ENCODE assay signal across 10 mouse cellular contexts in genomic region chr2:154551476-154551875, GRCm38 (mm10). TPM values are rescaled to one million over a fixed set of nuclear protein-coding genes. Genes with fewer than 3 reads are reported as not detected.
DNase-seq lines count a peak whose midpoint lies in the region; ATAC-seq lines count a peak whose summit lies in the region.
"Had no signal": no experiment of that assay in that cellular context is flagged by ENCODE, and none has a peak within 500 bp of the region (broad histone marks: within the 10 kb centered on the region; RNA-seq: fewer than 3 reads in every experiment).

TSS of gene Actl10 (plus strand) at chr2:154551776.

- intact Hi-C loops in heart, postnatal 36 days (cut with DNase I), result loop anchor here (2.0 kb wide), 1 partner anchor 63 kb away; no protein-coding TSS in a partner anchor

- peak within 1 kb of the TSS; percentile 34; the same call in 1 of the 2 replicates for H3K27ac ChIP-seq in heart, embryonic 16.5 days (ENCODE audit: low read length)
- peak within 1 kb of the TSS; percentile 26 for H3K27ac ChIP-seq in embryonic facial prominence, embryonic 10.5 days (replicated peaks)
- H3K27ac ChIP-seq in hindbrain, embryonic 13.5 days, result peak within 1 kb of the TSS; percentile 35; the same call in 1 of the 2 replicates
- H3K27ac ChIP-seq in midbrain, embryonic 12.5 days (replicated peaks), result 0 out of 2 replicates have a peak within 1 kb of the TSS, but pooled peaks have one; percentile 44

- H3K9me3 ChIP-seq in heart, embryonic 16.5 days (replicated peaks; ENCODE audit: control insufficient read depth, low read length), result no peaks in the 10 kb centered on the region
- H3K9me3 ChIP-seq in embryonic facial prominence, embryonic 10.5 days, result no peaks in the 10 kb centered on the region
- H3K9me3 ChIP-seq in hindbrain, embryonic 13.5 days, result no peaks in the 10 kb centered on the region
- H3K9me3 ChIP-seq in midbrain, embryonic 12.5 days, result no peaks in the 10 kb centered on the region

- no peak for DNase-seq in heart, postnatal 36 days
- DNase-seq in embryonic facial prominence, embryonic 10.5 days (ENCODE audit: low spot score), result no peak
- no peak for DNase-seq in thymus, postnatal 10 days (ENCODE audit: low spot score in 2 of 2)
- DNase-seq in frontal cortex, postnatal 36 days (ENCODE audit: low spot score in 2 of 2), result no peak
- no peak for DNase-seq in yolk sac, embryonic 10.5 days (ENCODE audit: low spot score)

- no peak for ATAC-seq in heart, embryonic 16.5 days (replicated peaks; ENCODE audit: extremely low read depth, insufficient read depth, low FRiP score)
- ATAC-seq in hindbrain, embryonic 13.5 days (ENCODE audit: low FRiP score), result no peak
- no peak for ATAC-seq in midbrain, embryonic 12.5 days (ENCODE audit: low FRiP score, low read depth)

- H3K4me3 ChIP-seq in heart, embryonic 16.5 days (ENCODE audit: low read length), result peak within 1 kb of the TSS; percentile 42
- H3K4me3 ChIP-seq in embryonic facial prominence, embryonic 10.5 days, result peak within 1 kb of the TSS; percentile 36
- H3K4me3 ChIP-seq in hindbrain, embryonic 13.5 days, result no peak within 1 kb of the TSS
- H3K4me3 ChIP-seq in midbrain, embryonic 12.5 days, result no peak within 1 kb of the TSS

- no peaks in the 10 kb centered on the region for H3K36me3 ChIP-seq in heart, embryonic 16.5 days (ENCODE audit: control insufficient read depth, insufficient read depth)
- H3K36me3 ChIP-seq in embryonic facial prominence, embryonic 10.5 days (replicated peaks), result no peaks in the 10 kb centered on the region
- no peaks in the 10 kb centered on the region; the same call in 1 of the 2 replicates for H3K36me3 ChIP-seq in hindbrain, embryonic 13.5 days
- no peaks in the 10 kb centered on the region for H3K36me3 ChIP-seq in midbrain, embryonic 12.5 days

- H3K4me2 ChIP-seq in heart, embryonic 16.5 days (ENCODE audit: low read depth, low read length), result peak within 1 kb of the TSS; percentile 73
- H3K4me2 ChIP-seq in hindbrain, embryonic 13.5 days, result peak within 1 kb of the TSS; percentile 43
- peak within 1 kb of the TSS; percentile 10; the same call in 1 of the 2 replicates for H3K4me2 ChIP-seq in midbrain, embryonic 12.5 days (replicated peaks)

- H3K27me3 ChIP-seq in heart, embryonic 16.5 days (ENCODE audit: control insufficient read depth, insufficient read depth, low read length), result peaks cover 14% of the 10 kb centered on the region
- H3K27me3 ChIP-seq in embryonic facial prominence, embryonic 10.5 days (replicated peaks; ENCODE audit: low read depth, poor library complexity, severe bottlenecking), result peaks cover 53% of the 10 kb centered on the region
- peaks cover 26% of the 10 kb centered on the region for H3K27me3 ChIP-seq in hindbrain, embryonic 13.5 days
- H3K27me3 ChIP-seq in midbrain, embryonic 12.5 days, result peaks cover 44% of the 10 kb centered on the region

- peaks cover 24% of the 10 kb centered on the region for H3K4me1 ChIP-seq in heart, embryonic 16.5 days (ENCODE audit: control insufficient read depth, insufficient read depth, low read length)
- H3K4me1 ChIP-seq in embryonic facial prominence, embryonic 10.5 days, result peaks cover 32% of the 10 kb centered on the region
- peaks cover 51% of the 10 kb centered on the region for H3K4me1 ChIP-seq in hindbrain, embryonic 13.5 days (replicated peaks)
- peaks cover 32% of the 10 kb centered on the region for H3K4me1 ChIP-seq in midbrain, embryonic 12.5 days

- whole genome bisulfite sequencing in heart, embryonic 16.5 days, result 75% methylated on average over 4 of the region's 4 CpGs
- 77% methylated on average over 4 of the region's 4 CpGs for WGBS in embryonic facial prominence, embryonic 10.5 days
- WGBS in hindbrain, embryonic 13.5 days, result 87% methylated on average over 4 of the region's 4 CpGs
- 91% methylated on average over 4 of the region's 4 CpGs for WGBS in midbrain, embryonic 12.5 days

- peak within 1 kb of the TSS; percentile 45 for H3K9ac ChIP-seq in heart, embryonic 16.5 days (ENCODE audit: low read length)
- peak within 1 kb of the TSS; percentile 59; the same call in 1 of the 2 replicates for H3K9ac ChIP-seq in hindbrain, embryonic 13.5 days
- no peak within 1 kb of the TSS for H3K9ac ChIP-seq in midbrain, embryonic 12.5 days (replicated peaks)

RNA-seq across cellular contexts. Expression of gene Actl10, which starts in this region (rescaled TPM):
- polyA plus RNA-seq in heart, embryonic 16.5 days (2015; fragmentation: Nextera tagmentation; extraction: Ambion mirVana), result 0.16 and 0.19 TPM in 2 replicates
- total RNA-seq in heart, postnatal 36 days (2021), result not detected
- polyA plus RNA-seq in embryonic facial prominence, embryonic 10.5 days (2016; fragmentation: Nextera tagmentation; extraction: Ambion mirVana), result 0.19 and 0.33 TPM in 2 replicates
- polyA plus RNA-seq in hindbrain, embryonic 13.5 days (2015; fragmentation: Nextera tagmentation; extraction: Ambion mirVana), result 0.43 and 0.55 TPM in 2 replicates
- 0.60 and 1.1 TPM in 2 replicates for polyA plus RNA-seq in midbrain, embryonic 12.5 days (2016; fragmentation: Nextera tagmentation; extraction: Ambion mirVana)
- total RNA-seq: common myeloid progenitor, adult 5-6 weeks had no signal
- polyA plus RNA-seq: large intestine, adult 2 months had no signal

Comparison
In these comparisons a context has a peak if more than half of its experiments do, and no peak if none do; other contexts are left out.
1. H3K4me2 ChIP-seq: peak in every context shown above with its lines; median percentile 73 in heart, embryonic 16.5 days; 43 in hindbrain, embryonic 13.5 days; 10 in midbrain, embryonic 12.5 days.
2. H3K4me3 ChIP-seq: peak in heart, embryonic 16.5 days (single experiment) and embryonic facial prominence, embryonic 10.5 days (single experiment); none in hindbrain, embryonic 13.5 days (single experiment) and midbrain, embryonic 12.5 days (single experiment).
3. Peak in every context shown above with its lines, with median percentiles within 50 percentile points of each other: H3K27ac ChIP-seq.